Mouse (Mus musculus) megakaryocyte progenitor cell, adult 5-6 weeks (primary cell): ENCODE data around the gene Cd82. TPM values are rescaled to one million over a fixed set of nuclear protein-coding genes. Genes with fewer than 3 reads are reported as not detected.

Source experiments
- ATAC-seq: replicated peaks from 2 replicates; pipeline ENCODE4 v1.8.0; 2016; ENCODE audit warnings: mild to moderate bottlenecking, moderate TSS enrichment, inconsistent platforms; ENCODE audit not compliant: poor library complexity
- total RNA-seq, 2 experiments: library from RNA; stranded (forward) in 1 of 2; stranded (reverse) in 1 of 2; fragments of 157-497, 149-512 nt in 1 of 2; fragments of 200-1000 nt in 1 of 2; gene quantifications; 2 replicates each; pipeline versions ENCODE4 v1.2.3 to v1.2.4; 2015 to 2017

The Cd82 gene
- total RNA-seq, 2 experiments from 2014 or later = 15.0 to 23.9 TPM

- no peak for ATAC-seq
These were observed 16.2 kb downstream of the Cd82 start for GRCm38 (mm10) chr2:93446606-93447353.

GRCm38 (mm10) chr2:93445237-93445651 lies 17.7 kb downstream of the Cd82 start:
- ATAC-seq = no peak

GRCm38 (mm10) chr2:93444280-93444679 lies 18.7 kb downstream of the Cd82 start:
- no peak for ATAC-seq

GRCm38 (mm10) chr2:93443106-93443505 lies 19.8 kb downstream of the Cd82 start:
- no peak for ATAC-seq

- peak; percentile 32; the same call in 1 of the 2 replicates for ATAC-seq
These were observed 23.0 kb downstream of the Cd82 start for GRCm38 (mm10) chr2:93439812-93440559.

- no peak for ATAC-seq
These were observed 23.6 kb downstream of the Cd82 start for GRCm38 (mm10) chr2:93439352-93439771.

GRCm38 (mm10) chr2:93438335-93438734 lies 24.6 kb downstream of the Cd82 start:
- no peak for ATAC-seq

GRCm38 (mm10) chr2:93435577-93435976 lies 27.4 kb downstream of the Cd82 start:
- no peak for ATAC-seq

GRCm38 (mm10) chr2:93434896-93435295 lies 28.0 kb downstream of the Cd82 start:
- no peak for ATAC-seq

- ATAC-seq = no peak
These were observed 29.4 kb downstream of the Cd82 start for GRCm38 (mm10) chr2:93433543-93433942.

- ATAC-seq = no peak
These were observed 30.1 kb downstream of the Cd82 start for GRCm38 (mm10) chr2:93432600-93433389.

GRCm38 (mm10) chr2:93431575-93432325 lies 31.2 kb downstream of the Cd82 start:
- peak; percentile 30; the same call in 1 of the 2 replicates for ATAC-seq

GRCm38 (mm10) chr2:93430993-93431392 lies 31.9 kb downstream of the Cd82 start:
- no peak for ATAC-seq

GRCm38 (mm10) chr2:93428004-93428531 lies 34.9 kb downstream of the Cd82 start:
- ATAC-seq = peak; percentile 14; the same call in 1 of the 2 replicates

- ATAC-seq = peak; percentile 15; the same call in 1 of the 2 replicates
These were observed 35.8 kb downstream of the Cd82 start for GRCm38 (mm10) chr2:93427000-93427715.

- no peak for ATAC-seq
These were observed 37.1 kb downstream of the Cd82 start for GRCm38 (mm10) chr2:93425810-93426209.

- no peak for ATAC-seq
These were observed 38.5 kb downstream of the Cd82 start for GRCm38 (mm10) chr2:93424307-93424984.

GRCm38 (mm10) chr2:93421320-93421719 lies 41.6 kb downstream of the Cd82 start:
- ATAC-seq = peak; percentile 76

- ATAC-seq = no peak
These were observed 43.0 kb downstream of the Cd82 start for GRCm38 (mm10) chr2:93419971-93420370.
